Mouse (Mus musculus) brain, embryonic 14.5 days (tissue): ENCODE results near the gene Trim66. TPM values are rescaled to one million over a fixed set of nuclear protein-coding genes. Genes with fewer than 3 reads are reported as not detected.
A peak's percentile ranks its signal among the peaks of the same experiment; 100 is the strongest.

Experiments used
- DNase-seq: peaks from one replicate; pipeline ENCODE4 v3.0.0-alpha.2; 2011; ENCODE audit warnings: low read depth
- CTCF ChIP-seq: fragments of 200-500 bp; IDR thresholded peaks from 2 replicates; pipeline ENCODE4 v1.5.1; 2012; ENCODE audit warnings: inconsistent platforms, mild to moderate bottlenecking, moderate library complexity, borderline replicate concordance; ENCODE audit not compliant: insufficient read depth, insufficient read length; ENCODE audit errors: extremely low read depth
- POLR2A ChIP-seq: fragments of 200-500 bp; IDR thresholded peaks from 2 replicates; pipeline ENCODE4 v1.6.1; 2012; ENCODE audit warnings: mild to moderate bottlenecking, inconsistent platforms, borderline replicate concordance; ENCODE audit not compliant: poor library complexity, insufficient read depth, insufficient read length, severe bottlenecking; ENCODE audit errors: extremely low read depth
- polyA plus RNA-seq: library from polyadenylated mRNA; depleted of rRNA; stranded (reverse); fragments of >200 nt; gene quantifications from 2 replicates; pipeline ENCODE4 v1.2.3, GENCODE M21; 2012; rRNA removed

The Trim66 gene
- polyA plus RNA-seq, 1 experiment: 1.5 TPM

DNA sequence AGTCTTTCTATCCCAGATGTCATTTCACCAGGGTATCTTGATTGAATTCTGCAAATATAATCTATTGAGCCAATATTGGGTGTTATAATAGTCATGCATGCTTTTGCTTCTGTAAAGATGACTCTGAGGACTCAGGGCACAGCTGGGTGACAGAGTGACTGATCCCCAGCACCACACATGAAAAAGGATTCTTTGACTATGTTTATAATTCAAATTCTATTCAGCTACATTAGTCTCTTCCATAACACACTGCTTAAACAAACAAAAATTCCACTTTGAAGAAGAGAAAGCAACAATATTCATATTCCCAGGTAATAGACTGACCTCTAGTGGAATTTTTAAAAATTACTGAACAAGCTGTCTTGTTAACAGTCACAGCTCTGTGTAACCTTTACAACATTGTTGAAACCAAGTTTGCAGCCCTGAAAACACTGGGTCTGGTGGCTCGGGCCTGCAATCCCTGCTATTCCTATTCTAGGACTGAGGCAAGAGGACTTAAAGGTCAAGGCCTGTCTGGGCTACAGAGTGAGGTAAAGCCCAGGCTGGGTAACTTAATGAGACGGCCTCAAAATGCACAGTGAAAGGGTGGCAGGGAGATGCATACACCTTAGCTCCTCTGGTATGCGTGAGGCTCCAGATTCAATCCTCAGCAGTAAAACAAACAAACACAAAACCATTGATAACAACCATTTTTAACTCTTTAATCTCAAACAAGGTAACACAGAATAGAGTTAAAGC lies 83.3 kb downstream of the Trim66 start:
- DNase-seq: peak; percentile 78

DNA sequence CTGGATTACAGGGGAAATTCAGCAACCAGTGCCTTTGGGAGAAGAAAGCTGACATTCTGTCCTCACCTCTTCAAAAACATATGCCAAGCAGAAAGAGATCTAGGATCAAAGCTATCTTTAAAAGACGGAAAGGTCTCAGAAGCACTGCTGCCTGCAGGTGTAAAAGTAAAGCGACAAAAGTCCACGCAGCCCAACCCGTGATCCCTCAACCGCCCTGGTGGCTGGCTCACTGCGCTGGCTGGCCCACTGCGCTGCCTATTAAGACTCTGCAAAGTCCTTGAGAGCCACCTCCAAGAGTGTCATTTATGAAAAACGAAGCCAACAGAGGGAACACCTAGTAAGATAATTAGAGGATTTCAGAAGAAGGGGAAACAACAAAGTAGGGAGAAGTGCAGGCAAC lies 85.1 kb downstream of the Trim66 start:
- TF ChIP-seq POLR2A (no peak), CTCF (no peak)

More for the DNA sequence above, 83.3 kb downstream of the Trim66 start:
- no peak; the same call in 1 of the 2 replicates for TF ChIP-seq CTCF
- no peak for TF ChIP-seq POLR2A

DNA sequence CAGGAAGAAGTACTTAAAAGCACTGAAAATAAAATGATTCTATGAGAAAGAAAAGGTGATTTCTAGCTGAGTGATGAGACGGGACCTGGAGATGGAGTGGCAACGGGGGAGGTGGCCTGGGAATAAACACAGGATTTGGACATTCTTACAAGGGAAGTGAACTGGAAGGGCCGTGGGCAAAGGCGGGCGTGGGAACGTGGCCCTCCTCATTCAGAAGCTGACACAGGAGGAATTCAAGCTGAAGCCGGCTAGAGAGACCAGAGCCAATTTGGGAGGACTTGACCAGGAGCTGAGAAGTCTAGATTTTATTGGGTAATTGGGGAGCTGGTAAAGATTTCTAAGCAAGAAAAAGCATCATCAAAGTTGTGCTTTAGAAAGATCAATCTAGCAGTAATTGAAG lies 102.4 kb downstream of the Trim66 start:
- peak; percentile 58 for DNase-seq
- TF ChIP-seq CTCF (no peak), POLR2A (no peak)

More for the DNA sequence above, 85.1 kb downstream of the Trim66 start:
- DNase-seq: no peak

DNA sequence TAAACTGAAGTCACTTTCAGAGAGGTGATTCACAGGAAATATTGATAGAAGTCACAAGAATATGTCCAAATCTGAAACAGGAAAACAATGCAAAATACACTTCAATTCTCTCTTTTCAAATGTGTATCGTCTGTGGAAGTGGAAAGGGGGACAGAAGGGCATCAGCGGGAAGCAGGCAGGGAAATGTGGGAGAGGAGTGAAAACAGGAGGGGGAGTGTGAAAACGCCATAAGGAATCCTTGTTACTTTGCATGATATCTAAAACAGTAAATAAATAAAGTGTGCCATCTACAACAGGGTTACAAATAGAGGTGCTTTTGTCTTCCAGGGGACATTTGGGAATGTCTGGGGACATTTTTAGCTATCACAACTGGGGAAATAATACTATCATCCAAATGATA lies 108.6 kb downstream of the Trim66 start:
- peak; percentile 60 for DNase-seq
- TF ChIP-seq CTCF (no peak), POLR2A (no peak)

Other genes starting within 250 kb of the Trim66 start
- 6.3 and 6.8 TPM in 2 replicates for gene Stk33, start 69.1 kb downstream of the Trim66 start, polyA plus RNA-seq
- 440 and 482 TPM in 2 replicates for gene Rpl27a, start 11.0 kb upstream of the Trim66 start, polyA plus RNA-seq
- 17.6 and 26.6 TPM in 2 replicates for gene St5, start 195.5 kb upstream of the Trim66 start, polyA plus RNA-seq
- gene Akip1, start 195.6 kb upstream of the Trim66 start, polyA plus RNA-seq: 11.1 and 12.0 TPM in 2 replicates
- gene BC051019, start 215.7 kb upstream of the Trim66 start, polyA plus RNA-seq: 0.26 and 0.32 TPM in 2 replicates
- 0.11 and 0.14 TPM in 2 replicates for gene Ascl3, start 223.6 kb upstream of the Trim66 start, polyA plus RNA-seq
- gene Tmem9b, start 244.7 kb upstream of the Trim66 start, polyA plus RNA-seq: 64.2 and 69.0 TPM in 2 replicates